Mouse (Mus musculus) layer of hippocampus, postnatal 14 days (tissue): Measurements from ENCODE around the gene 2200002D01Rik. TPM values are rescaled to one million over a fixed set of nuclear protein-coding genes. Genes with fewer than 3 reads are reported as not detected.

Source experiments
- DNase-seq, 2 experiments: peaks; one replicate each; pipeline ENCODE4 v3.0.0; 2021 to 2022; ENCODE audit warnings: low spot score in 2 of 2, mixed read lengths in 1 of 2
- total RNA-seq, 2 experiments: library from RNA; stranded (reverse); gene quantifications; 2 replicates each; pipeline ENCODE4 v1.2.3; 2021

2200002D01Rik gene
- total RNA-seq, 2 experiments from 2014 or later = not detected

DNA sequence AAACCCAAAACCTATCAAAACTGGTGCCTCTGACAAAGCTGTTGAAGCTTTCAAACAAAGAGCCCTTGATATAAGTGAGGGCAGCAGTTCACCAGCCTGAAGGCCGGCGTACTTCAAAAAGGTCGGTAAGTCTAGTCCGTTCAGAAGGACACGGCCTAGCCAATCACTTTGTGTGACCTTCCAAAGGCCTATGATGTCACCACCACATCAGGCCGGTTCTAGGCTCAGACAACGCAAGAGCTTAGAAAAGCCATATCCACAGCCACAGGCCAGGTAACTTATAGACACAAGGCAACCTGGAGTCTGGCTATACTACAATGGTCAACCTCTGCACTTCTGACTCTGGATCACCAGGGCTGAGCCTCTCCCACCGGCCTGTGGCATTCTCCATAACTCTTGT lies 31.7 kb upstream of the 2200002D01Rik start:
- DNase-seq = no peak

DNA sequence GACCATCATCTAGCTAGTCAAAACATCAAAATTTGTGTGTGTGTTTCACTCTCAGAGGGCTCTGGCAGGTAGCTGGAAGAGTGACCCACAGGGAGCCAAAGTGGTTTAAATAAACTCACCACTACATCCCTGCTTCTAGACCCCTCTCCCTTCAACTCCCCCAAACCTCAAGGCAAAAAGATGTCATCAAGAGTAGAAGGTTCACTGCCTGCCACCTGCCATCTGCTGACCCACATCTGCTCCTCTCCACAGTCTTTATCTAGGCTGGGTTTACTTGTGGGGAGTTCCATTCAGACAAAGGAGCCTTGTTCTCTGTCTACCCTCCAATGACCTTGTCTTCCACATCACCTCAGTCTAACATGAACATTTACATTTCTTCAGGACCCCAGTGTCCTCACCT lies 31.0 kb upstream of the 2200002D01Rik start:
- no peak for DNase-seq

DNA sequence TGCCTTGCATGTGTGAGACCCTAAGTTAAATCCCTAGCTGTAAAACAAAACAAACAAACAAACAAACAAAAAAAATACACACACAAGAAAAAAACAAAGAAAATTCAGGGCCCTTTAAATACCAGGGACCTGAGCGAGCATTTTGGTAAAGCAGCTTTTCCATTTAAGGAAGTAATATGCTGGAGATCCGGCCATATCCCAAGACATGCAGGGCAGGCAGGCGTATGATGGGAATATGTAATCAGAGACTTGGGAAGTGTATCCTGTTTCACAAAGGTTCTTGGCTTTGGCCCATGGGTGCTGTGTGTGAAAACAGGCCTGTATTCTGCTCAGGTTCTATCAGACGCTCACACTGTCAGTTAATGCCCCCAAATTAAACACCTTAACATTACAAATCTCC lies 29.2 kb upstream of the 2200002D01Rik start:
- DNase-seq = no peak

DNA sequence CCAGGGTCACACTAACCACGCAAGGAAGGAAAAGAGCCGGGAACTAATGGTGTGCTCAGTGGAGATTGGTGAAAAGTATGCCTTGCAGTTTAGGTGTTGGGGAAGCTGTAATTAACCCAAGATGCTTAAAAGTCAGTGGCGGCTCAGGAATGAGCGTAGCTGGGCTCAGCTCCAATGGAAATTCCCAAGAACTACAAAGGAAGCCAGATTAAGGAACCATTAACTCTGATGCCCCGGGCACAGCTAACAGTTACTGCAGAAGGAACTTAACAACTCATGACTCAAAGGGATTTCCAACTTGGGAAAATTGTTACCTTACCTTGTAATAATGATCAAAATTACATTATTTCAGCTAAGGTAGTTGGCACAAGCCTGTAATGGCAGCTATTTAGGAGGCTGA lies 28.4 kb upstream of the 2200002D01Rik start:
- DNase-seq = no peak

DNA sequence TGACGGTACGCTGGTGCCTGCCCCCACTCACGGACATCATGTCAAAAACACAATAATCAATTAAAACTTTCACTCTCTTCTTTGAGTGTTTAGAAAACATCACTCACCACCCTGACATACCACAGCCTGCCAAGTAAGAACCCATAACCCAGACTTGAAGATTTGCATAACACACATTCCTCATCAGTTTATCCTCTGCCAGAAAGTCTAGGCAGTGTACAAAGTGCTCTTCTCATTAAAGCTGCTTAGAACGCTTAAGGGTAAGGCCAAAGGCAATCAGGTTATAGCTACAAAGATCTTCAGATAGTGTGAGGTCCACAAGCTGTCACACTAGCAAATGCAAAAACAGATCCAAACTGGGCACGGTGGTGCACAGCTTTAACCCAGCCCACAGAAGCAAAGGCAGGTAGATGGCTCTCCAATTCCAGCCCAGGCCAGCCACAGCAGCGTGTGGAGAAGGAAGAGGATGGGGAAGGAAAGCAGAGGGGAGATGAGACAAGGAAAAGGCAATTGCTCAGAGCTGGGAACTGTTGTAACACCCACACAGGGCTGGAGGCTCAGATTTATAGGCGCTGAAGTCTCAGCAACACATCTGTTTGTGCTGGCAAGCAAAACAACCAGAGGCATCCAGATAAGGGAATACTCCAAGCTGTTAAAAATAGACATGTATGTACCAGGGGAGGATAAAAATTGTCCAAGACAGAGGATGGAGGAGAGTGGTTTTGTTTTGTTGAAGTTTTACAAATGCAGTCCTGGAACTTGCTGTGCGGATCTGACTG lies 23.6 kb upstream of the 2200002D01Rik start:
- no peak for DNase-seq

DNA sequence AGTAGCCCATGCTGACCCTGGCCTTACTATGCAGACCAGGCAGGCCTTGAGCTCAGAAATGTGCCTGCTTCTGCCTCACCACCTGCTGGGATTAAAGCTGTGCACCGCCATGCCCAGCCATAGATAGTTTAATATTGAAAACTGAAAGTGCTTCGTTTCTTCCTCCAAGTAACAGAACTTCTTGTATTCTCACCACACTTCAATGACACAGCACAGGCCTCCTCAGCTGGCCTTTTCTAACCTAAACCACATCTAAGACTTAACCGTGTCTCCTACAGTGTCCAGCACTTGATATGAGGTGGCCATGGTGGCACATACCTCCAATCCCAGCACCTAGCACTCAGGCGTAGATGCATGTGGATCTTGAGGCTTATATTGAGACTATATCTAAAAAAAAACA lies 22.2 kb upstream of the 2200002D01Rik start:
- no peak for DNase-seq

DNA sequence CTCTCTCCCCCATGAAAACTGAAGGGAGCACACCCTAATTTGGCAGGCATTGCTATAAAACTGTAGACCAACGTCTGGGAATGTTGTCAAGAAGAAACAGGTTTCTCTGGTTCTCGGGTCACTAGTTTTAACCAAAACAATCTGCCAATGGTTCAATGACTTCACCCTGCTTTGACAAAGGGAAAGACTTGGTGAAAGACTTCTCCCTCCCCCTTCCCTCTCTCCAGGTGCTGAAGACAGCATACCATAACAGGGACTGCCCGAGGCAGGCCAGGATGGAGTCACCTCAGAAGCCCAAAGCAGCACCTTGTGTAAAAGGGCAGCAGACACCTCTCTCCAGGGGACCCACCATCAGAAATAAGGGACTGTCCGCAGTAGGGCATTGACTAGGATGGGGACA lies 18.7 kb upstream of the 2200002D01Rik start:
- no peak for DNase-seq

DNA sequence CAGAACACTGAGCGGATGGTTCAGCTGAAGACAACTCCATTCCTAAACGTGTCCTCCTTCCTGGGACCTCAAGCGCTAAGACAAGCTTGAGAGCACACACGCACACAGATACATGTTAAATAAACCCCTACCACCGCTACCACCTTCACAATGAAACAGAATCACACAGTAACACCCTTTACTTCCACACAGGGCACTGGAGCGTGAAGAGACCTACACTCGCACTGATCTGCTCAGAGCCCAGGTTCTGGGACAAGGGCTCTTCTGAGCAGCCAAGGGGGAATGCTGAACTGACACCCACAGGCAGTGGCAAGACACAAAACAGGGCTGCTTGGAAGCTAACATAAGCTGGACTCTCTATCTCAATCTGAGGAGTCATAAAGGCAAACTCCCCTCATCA lies 17.4 kb upstream of the 2200002D01Rik start:
- DNase-seq = no peak

DNA sequence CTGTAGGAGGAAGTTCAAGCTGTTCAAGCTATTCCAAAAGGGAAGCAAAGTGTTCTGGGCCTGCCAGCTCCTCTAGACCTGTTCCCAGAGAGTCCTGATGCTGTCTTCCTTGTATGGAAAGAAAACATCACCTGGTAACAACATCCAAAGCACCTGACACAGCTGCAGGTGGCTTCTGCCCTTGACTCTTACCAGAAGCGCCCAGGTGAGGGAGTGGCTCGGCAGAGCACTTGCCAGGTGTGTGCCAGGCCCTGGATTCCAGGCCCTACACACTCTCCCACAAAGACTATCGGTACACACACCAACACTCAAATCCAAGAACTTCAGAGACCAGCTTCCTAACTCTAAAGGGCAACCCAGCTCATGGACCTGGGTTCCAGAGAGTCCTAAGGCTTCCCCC lies 15.6 kb upstream of the 2200002D01Rik start:
- no peak for DNase-seq

DNA sequence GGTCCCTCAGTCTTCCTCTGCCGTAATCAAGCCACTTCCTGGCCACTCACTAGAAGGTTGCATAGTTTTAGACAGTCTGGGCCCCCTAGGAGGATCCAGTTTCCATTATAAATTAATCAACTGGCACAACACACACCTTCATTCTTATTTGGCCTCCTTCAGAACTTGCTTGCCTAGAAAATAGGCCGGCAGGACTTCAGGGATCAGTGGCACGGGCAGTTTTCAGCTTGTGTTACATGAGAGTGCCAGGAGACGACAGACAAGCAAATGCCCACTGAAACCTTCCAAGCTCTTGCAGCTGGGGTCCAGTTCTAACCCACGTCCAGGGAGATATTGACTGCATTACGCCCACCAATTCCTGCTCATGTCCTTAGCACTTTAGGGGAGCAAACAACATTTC lies 13.9 kb upstream of the 2200002D01Rik start:
- no peak for DNase-seq

DNA sequence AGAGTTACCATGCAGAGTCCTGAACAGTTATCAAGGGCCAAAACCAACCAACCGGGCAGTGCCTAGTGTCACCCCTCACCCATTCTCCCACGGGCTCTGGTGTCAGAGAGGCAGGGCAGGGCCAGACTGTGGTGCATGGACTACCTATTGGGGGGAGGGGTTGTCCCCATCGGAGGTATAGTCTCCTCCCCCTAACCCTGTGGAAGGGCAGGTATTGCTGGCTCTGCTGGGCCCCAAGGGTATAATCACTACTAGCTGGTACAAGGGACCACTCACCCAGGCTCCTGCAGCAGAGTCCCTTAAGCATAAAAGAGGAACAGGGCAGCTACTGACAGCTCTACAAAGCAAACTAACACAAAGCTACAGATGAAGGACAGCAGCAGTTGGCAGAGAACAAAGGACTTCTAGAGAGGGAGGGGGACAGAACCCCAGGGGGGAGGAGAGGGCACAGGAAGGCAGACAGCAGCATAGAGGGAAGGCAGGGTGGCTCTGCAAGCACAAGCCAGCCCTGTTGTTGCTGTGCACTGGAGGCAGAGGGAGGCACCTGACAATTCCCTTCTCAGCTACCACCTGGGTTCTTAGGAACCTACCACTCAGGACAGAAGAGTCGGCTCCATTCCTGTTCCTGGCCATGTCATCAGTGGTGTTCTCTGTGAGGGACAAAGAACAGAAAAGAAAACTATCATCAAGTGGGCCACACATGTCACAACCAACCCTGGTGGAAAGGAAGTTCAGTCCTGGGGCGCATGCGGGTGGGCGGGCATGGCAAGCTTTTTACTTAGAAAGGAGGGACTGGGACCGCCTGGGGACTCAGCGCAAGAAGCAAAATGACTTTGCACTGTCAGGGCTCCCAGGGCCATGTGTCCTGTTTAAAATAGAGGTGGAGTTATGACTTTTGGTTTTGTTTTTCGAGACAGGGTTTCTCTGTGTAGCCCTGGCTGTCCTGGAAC lies 11.8 kb upstream of the 2200002D01Rik start:
- DNase-seq = no peak

DNA sequence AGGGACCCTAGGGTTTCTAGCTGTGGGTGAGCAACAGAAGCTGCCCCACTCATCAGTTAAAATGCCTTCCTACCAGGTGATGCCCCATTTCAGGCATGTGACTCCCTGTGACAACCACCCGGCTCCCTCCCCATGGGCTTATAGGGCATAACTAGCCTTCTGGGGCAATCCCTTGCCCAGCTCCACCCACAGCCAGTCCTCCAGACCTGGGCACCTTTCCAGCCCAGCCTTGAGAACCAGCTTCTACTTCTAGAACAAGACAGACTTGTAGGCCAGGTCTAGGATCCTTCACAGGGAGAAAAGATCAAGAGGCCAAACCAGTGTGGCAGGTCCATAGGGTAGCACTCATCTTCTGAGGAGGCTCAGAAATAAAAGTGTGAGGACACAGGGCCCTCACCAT lies 9.1 kb upstream of the 2200002D01Rik start:
- DNase-seq = no peak

DNA sequence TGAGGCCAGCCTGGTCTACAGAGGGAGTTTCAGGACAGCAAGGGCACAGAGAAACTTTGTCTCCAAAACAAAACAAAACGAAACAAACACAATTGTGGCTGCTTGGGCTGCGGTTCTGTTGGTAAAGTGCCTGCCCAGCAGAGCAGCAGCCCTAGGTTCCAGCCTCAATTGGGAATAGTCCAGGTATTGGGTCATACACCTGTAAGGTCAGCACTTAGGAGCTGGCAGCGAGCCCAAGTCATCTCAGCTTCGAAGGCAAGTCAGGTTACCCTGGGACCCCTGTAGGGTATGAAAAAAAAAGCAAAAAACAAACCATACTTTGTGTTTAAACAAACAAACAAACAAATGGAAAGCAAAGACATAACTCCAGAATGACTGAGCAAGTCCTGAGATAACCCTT lies 7.6 kb upstream of the 2200002D01Rik start:
- no peak for DNase-seq

DNA sequence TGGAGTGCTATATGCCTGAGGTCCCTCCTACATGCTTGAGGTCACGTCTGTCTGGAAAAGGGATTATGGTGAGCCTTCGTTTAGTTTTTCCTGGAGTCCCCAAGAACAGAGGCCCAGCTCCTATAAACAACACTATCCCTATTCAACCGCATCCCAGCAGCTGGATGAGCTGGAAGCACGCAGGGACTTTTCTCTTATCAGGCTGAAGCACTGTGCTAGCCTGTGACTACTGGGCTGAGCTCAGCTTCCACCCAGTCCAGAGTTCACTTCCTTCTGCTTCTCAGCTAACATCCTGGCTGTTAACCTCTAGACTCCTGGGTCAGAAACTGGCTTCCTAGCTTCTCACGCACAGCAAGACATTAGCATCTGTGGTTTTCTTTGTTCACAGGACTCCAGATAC lies 5.6 kb upstream of the 2200002D01Rik start:
- DNase-seq = no peak

DNA sequence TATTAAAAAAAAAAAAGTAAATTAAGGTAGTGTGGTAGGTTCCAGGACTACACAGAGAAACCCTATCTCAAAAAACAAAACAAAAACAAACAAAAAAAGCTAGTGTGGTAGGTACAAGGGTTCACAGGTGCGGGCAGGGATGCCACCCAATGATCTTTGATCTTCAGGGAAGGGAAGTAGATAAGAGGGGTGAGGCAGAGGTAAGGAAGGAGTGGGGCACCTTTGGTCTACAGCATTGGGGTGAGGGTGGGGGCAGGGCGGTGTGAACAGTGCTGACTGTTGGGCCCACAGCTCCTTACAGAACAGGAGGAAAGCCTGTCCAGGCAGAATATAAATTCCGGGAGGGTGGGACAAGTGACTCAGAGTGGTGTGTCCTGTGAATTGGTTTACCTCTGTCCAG lies 2.9 kb upstream of the 2200002D01Rik start:
- no peak for DNase-seq

DNA sequence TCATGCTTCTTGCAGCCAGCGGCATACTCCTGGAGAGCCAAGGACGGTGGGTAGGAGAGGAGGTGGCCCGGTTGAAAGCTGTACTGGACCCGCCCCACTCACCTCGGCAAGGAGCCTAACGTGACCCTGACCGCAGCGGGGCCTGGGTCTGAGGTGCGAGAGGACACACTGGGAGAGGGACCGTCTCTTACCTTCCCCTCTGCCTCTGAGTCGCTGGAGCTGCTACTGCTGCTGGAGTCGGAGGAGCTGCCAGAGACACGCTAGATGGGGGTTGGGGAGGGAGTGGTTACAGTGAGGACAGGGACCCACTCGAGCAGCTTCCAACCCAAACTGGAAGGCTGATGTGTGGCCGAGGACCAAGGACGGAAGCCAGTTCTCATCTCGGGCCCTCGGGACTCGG lies 560 bp downstream of the 2200002D01Rik start:
- no peak for DNase-seq

DNA sequence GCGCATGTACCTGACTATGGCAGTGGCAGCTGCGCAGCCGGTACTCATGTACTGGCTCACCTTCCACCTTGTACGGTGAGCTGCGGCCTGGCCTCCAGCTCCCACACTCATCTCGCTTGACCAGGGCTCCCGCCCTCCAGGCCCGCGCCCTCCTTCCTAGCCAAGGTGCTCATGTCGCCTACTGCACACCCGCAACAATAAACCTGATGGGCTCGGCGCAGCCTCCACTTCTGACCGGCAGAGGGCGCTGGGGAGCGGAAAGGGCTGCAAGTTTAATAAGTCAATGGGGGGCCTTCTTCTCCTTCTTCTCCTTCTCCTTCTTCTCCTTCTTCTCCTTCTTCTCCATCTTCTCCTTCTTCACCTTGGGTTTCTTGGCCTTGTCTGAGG lies 959 bp downstream of the 2200002D01Rik start:
- peak; percentile 66 to 70 for DNase-seq

DNA sequence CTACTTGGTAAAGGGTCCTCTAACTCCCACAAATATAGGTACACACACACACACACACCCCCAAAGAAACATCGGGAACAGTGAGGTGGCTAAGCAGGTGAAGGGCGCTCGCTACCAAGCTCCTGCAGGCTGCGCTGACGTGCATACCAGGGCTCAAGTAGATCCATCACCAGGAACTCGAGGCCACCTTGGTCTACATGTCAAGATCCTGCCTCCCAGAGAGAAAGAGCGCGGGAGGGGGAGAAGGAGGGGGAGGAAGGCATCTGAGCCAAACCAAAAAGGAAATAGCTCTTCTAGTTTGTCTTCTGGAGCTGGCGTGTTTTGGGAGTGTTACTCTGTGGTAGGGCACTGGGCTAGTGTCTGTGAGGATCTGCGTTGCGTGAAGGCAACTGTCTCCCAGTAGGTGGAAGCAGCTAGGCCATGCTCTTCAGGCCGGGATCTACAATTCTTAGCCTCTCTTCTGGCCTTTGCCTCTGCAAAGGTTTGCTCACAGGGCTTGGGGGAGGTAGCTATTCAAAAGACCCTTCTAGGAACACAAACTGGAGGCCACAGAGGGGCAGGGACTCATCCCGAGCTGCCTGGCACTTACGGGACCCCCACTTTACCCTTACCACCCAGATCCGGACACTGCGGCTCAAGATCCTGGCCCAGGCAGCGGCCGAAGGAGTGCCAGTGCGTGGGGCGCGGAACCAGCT lies 1.5 kb downstream of the 2200002D01Rik start:
- no peak for DNase-seq

DNA sequence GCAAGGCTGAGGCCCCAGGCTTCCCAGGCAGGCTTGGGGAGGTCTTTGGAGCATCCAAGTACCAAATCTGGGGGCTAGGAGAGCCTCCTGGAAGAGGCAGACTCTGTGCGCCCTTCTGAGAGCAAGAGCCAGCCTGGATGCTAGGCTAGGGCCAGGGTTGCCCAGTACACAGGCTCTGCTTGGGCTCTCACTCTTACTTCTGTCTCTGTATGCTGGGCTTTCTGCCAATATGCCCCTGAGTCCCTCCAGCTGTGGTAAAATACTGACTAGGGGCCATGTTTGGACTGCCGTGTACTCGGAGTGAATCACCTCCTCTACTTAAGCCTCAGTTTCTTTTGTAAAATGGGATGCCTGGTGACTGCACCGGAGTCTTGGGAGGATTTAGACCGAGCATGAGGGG lies 2.3 kb downstream of the 2200002D01Rik start:
- DNase-seq = no peak

DNA sequence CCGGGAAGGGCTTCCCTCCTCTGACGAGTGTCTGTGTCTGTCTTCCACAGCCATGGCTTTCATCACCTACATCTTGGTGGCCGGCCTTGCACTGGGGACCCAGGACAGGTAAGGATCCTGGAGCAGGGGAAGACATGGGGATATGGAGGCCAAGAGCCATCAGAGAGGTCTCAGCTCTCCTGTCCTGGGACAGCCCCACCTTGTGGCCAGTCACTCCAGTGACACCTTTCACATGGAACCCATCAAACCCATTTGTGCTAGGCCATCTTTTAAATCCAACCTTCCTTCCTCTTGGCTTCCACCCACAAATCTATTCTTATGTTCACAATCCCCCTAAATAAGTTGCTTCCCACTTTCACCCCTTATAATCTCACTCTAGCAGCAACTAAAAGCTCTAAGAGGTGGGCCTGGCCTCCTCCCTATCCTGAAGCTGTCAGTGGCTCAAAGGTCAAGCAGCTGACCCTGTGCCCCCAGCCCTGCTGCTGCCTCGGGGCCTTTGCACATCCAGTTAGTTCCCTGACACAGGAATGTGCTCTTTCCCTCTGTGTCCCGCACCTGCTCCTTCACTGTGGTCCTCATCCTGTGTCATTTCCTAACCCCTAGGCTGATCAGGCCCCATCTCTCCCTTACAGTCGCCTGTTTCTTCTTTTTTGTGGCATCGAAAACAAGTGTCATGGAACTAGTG lies 3.4 kb downstream of the 2200002D01Rik start:
- no peak for DNase-seq
